Mouse (Mus musculus) heart, adult 2 months (tissue): ENCODE measurements around the gene Armh2.
"Not testable (repeated sequence)": the region's sequence is repeated elsewhere in the genome, so short reads cannot be mapped to it uniquely, and the experiment has no call there.

Source experiments
- CTCF ChIP-seq: fragments of 200-600 bp; IDR thresholded peaks from 2 replicates; pipeline ENCODE4 v1.8.1; 2022; ENCODE audit warnings: antibody characterized with exemption, mild to moderate bottlenecking, moderate library complexity
- EP300 ChIP-seq: fragments of 200-500 bp; IDR thresholded peaks from 2 replicates; pipeline ENCODE4 v1.6.1; 2011; ENCODE audit warnings: low read depth, low read length, control low read depth; ENCODE audit not compliant: insufficient read depth
- POLR2A ChIP-seq: fragments of 200-500 bp; IDR thresholded peaks from 2 replicates; pipeline ENCODE4 v1.6.1; 2011; ENCODE audit warnings: mild to moderate bottlenecking, low read depth, low read length, control low read depth; ENCODE audit not compliant: insufficient read depth

GRCm38 (mm10) chr13:24771482-24771881 lies 30.4 kb downstream of the Armh2 start:
- not testable (repeated sequence) for TF ChIP-seq CTCF, EP300, POLR2A
